22 mouse cellular contexts compared by ENCODE assay signal in genomic region chr5:32055676-32056075, GRCm38 (mm10).
DNase-seq lines count a peak whose midpoint lies in the region; ATAC-seq and TF ChIP-seq lines count a peak whose summit lies in the region.
"Had no signal": no experiment of that assay in that cellular context is flagged by ENCODE, and none has a peak within 500 bp of the region (broad histone marks: within the 10 kb centered on the region; RNA-seq: fewer than 3 reads in every experiment).

No protein-coding gene starts in this region.

- DNase-seq in gastrocnemius, postnatal 25 days: peak; percentile 0
- no peak for DNase-seq in gastrocnemius, postnatal 10 days
- peak; percentile 12 for DNase-seq in testis, postnatal 10 days (ENCODE audit: low spot score)
- DNase-seq in testis, postnatal 14 days (ENCODE audit: low spot score): no peak
- peak; percentile 33 for DNase-seq in Patski (ENCODE audit: low read depth, low spot score)
- no peak for DNase-seq in stomach, postnatal 0 days (ENCODE audit: low spot score)
- DNase-seq in ovary, postnatal 36 days (ENCODE audit: low spot score): no peak
- DNase-seq: adrenal gland, adult 2 months; adrenal gland, postnatal 25 days; B cell, adult 2 months; cerebellum, adult 18-20 months; cerebellum, adult 9-11 months; cerebellum, postnatal 36 days; gastrocnemius, postnatal 14 days; heart, postnatal 10 days; heart, postnatal 4 days had no signal

- no peaks in the 10 kb centered on the region; the same call in 1 of the 2 replicates for H3K4me1 ChIP-seq in stomach, postnatal 0 days (replicated peaks; ENCODE audit: control insufficient read depth, insufficient read depth)
- H3K4me1 ChIP-seq: hindbrain, embryonic 12.5 days had no signal

- no peak for TF ChIP-seq CTCF in Patski (IDR thresholded peaks at IDR 0.05)
- TF ChIP-seq CTCF in stomach, postnatal 0 days (IDR thresholded peaks at IDR 0.05; ENCODE audit: low read depth): no peak

- in situ Hi-C loops in Patski (cut with MboI; ENCODE audit: low pct_unique_long_range_greater_than_20kb): no loop called here

- H3K9ac ChIP-seq in stomach, postnatal 0 days (ENCODE audit: low read length): no peak overlapping the region
- H3K9ac ChIP-seq: embryonic facial prominence, embryonic 15.5 days; hindbrain, embryonic 12.5 days had no signal

- TF ChIP-seq EP300 in stomach, postnatal 0 days (optimal IDR thresholded peaks at IDR 0.05): no peak

- 60% methylated on average over 3 of the region's 3 CpGs for WGBS in stomach, postnatal 0 days

- CTCF ChIA-PET in Patski (lab: Charles Lee): interaction anchor here (0.7 to 1.4 kb wide), 3 partner anchors 11 to 76 kb away, joined by 3 read pairs; no protein-coding TSS in a partner anchor

- no peak overlapping the region for H3K4me2 ChIP-seq in stomach, postnatal 0 days (replicated peaks; ENCODE audit: low read depth)
- H3K4me2 ChIP-seq: embryonic facial prominence, embryonic 15.5 days; hindbrain, embryonic 12.5 days had no signal

- no peaks in the 10 kb centered on the region for H3K36me3 ChIP-seq in stomach, postnatal 0 days (ENCODE audit: control insufficient read depth, insufficient read depth, low read length)
- H3K36me3 ChIP-seq: embryonic facial prominence, embryonic 15.5 days; hindbrain, embryonic 12.5 days had no signal

- peak overlapping the region; percentile 20; the same call in 1 of the 2 replicates for H3K27ac ChIP-seq in stomach, postnatal 0 days (replicated peaks)
- H3K27ac ChIP-seq: hindbrain, embryonic 12.5 days had no signal

- no peak for ATAC-seq in Patski
- ATAC-seq in stomach, postnatal 0 days (ENCODE audit: low FRiP score, low TSS enrichment): no peak
- ATAC-seq in inflammation-experienced regulatory T-cells, adult 6 months: no peak
- ATAC-seq: forebrain, embryonic 16.5 days; hindbrain, embryonic 16.5 days; intestine, embryonic 16.5 days had no signal

- H3K4me3 ChIP-seq in stomach, postnatal 0 days (ENCODE audit: low read depth, low read length): no peak overlapping the region
- H3K4me3 ChIP-seq: embryonic facial prominence, embryonic 15.5 days; hindbrain, embryonic 12.5 days had no signal

- H3K27me3 ChIP-seq in Patski: no peaks in the 10 kb centered on the region
- H3K27me3 ChIP-seq in stomach, postnatal 0 days (ENCODE audit: control insufficient read depth, insufficient read depth, low read length): no peaks in the 10 kb centered on the region
- H3K27me3 ChIP-seq: embryonic facial prominence, embryonic 15.5 days; hindbrain, embryonic 12.5 days had no signal

- H3K9me3 ChIP-seq in stomach, postnatal 0 days (ENCODE audit: control insufficient read depth, low read length): no peaks in the 10 kb centered on the region
- H3K9me3 ChIP-seq: embryonic facial prominence, embryonic 15.5 days; hindbrain, embryonic 12.5 days had no signal

- POLR2A ChIA-PET in Patski (lab: Charles Lee): interaction anchor here (1.0 to 1.3 kb wide), 2 partner anchors 9 to 10 kb away, joined by 3 to 4 read pairs; no protein-coding TSS in a partner anchor

Comparison
In these comparisons a context has a peak if more than half of its experiments do, and no peak if none do; other contexts are left out.
1. DNase-seq: peak in gastrocnemius, postnatal 25 days (single experiment), testis, postnatal 10 days (single experiment) and Patski (single experiment); none in gastrocnemius, postnatal 10 days (single experiment), testis, postnatal 14 days (single experiment), stomach, postnatal 0 days (single experiment) and ovary, postnatal 36 days (single experiment).